Mouse (Mus musculus) thymus, adult 2 months (tissue): Measurements from ENCODE around the gene Gm17359.

Experiments
- CTCF ChIP-seq: fragments of 200-500 bp; IDR thresholded peaks from 2 replicates; pipeline ENCODE4 v1.5.1; 2012; ENCODE audit warnings: mild to moderate bottlenecking, control low read depth, low read length, moderate library complexity, borderline replicate concordance; ENCODE audit not compliant: control insufficient read depth, poor library complexity, insufficient read depth; ENCODE audit errors: extremely low read depth
- POLR2A ChIP-seq: fragments of 200-500 bp; IDR thresholded peaks from 2 replicates; pipeline ENCODE4 v1.6.1; 2012; ENCODE audit warnings: mild to moderate bottlenecking, low read length, control low read depth, moderate library complexity; ENCODE audit not compliant: control insufficient read depth, poor library complexity, insufficient read depth; ENCODE audit errors: extremely low read depth

GRCm38 (mm10) chr3:79289050-79289449 is 47.4 kb upstream of the Gm17359 start:
- TF ChIP-seq POLR2A = no peak
- no peak for TF ChIP-seq CTCF
